Mouse (Mus musculus): ENCODE measurements around the gene Scyl3. TPM values are rescaled to one million over a fixed set of nuclear protein-coding genes. Genes with fewer than 3 reads are reported as not detected.

Scyl3 gene
- polyA plus RNA-seq (2014; fragmentation: Nextera tagmentation; extraction: Ambion mirVana), result 16.6 and 19.1 TPM in 2 replicates

DNA sequence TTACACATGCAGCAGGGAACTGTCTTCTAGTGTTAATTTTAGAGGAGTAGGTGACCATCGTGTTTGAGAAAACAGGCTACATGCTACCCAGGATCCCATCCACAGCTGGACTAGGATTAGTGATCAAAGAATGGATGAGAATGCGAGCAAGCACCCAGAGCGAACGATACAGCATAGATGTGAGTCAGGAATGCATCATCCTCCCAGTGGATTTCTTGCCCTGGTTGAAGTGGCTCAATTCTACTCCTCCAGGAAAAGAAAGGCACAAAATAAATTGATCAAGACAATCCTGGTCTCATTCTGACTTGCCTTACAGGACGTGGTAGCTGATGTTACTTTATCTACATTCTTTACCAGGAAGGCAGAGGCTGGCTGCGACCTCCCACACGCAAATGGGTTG is at the start of gene Scyl3:
TSS of gene Scyl3 (plus strand) at position 255 of the 400 bp plus-strand sequence.
- H3K4me2 ChIP-seq (replicated peaks), result peak within 1 kb of the TSS; percentile 84
- no peaks in the 10 kb centered on the region for H3K9me3 ChIP-seq (ENCODE audit: control insufficient read depth, low read length)
- ATAC-seq (ENCODE audit: low FRiP score) (no peak), DNase-seq (ENCODE audit: low spot score) (no peak)
- no peaks in the 10 kb centered on the region for H3K27me3 ChIP-seq (ENCODE audit: control insufficient read depth, insufficient read depth, low read length)
- H3K4me3 ChIP-seq (replicated peaks; ENCODE audit: low read length), result peak within 1 kb of the TSS; percentile 99
- H3K36me3 ChIP-seq (replicated peaks; ENCODE audit: control insufficient read depth, insufficient read depth), result peaks cover 5% of the 10 kb centered on the region
- peaks cover 15% of the 10 kb centered on the region; the same call in 1 of the 2 replicates for H3K4me1 ChIP-seq (replicated peaks; ENCODE audit: control insufficient read depth, insufficient read depth, low read length)
- peak within 1 kb of the TSS; percentile 90 for H3K27ac ChIP-seq
- H3K9ac ChIP-seq, result peak within 1 kb of the TSS; percentile 95
- 68% methylated on average over 7 of the region's 7 CpGs for WGBS

DNA sequence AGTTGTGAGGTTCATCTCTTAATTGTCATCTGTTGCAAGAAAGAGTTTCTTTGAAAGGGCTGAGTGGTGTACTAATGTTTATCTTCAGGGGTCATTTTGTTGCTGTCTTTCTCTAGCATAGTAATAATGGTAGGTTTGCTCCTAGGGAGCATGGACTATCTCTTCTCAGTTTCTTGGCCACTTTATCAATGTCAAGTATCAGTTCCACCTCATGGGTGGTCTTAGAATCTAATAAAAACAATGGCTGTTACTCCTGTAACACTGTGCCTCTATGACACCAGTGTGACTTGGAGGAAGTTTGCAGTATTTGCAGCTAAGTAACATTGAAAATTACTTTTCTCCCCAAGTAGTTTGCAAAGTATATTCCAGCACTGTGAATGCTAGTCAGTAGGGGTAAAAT is 39.3 kb upstream of the Scyl3 start:
- Histone ChIP-seq H3K27me3 (ENCODE audit: control insufficient read depth, insufficient read depth, low read length) (no peaks in the 10 kb centered on the region), H3K9ac (no peak overlapping the region), H3K4me3 (replicated peaks; ENCODE audit: low read length) (no peak overlapping the region), H3K9me3 (ENCODE audit: control insufficient read depth, low read length) (no peaks in the 10 kb centered on the region), H3K4me1 (replicated peaks; ENCODE audit: control insufficient read depth, insufficient read depth, low read length) (no peaks in the 10 kb centered on the region), H3K4me2 (replicated peaks) (no peak overlapping the region), H3K36me3 (replicated peaks; ENCODE audit: control insufficient read depth, insufficient read depth) (peaks cover 29% of the 10 kb centered on the region), H3K27ac (no peak overlapping the region)
- DNase-seq (ENCODE audit: low spot score) (no peak), ATAC-seq (ENCODE audit: low FRiP score) (no peak)

DNA sequence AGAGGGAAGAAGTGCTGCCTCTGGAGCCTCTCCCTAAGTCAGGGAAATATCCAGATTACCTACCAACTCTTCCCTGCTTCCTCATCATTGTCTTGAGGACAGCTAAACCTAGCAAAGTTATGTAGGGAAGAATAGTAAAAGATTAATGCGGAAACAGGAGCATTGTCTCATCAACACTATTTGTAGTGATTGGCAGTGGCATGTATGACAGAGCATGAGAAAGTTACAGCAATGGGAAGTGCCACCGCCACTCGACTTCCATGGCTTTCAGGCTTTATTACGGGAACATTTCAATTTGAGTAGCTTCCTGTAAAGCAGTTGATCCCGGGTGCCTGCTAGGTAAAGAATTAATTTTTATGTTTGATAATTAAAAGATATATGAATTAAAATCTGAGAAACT is 35.6 kb upstream of the Scyl3 start:
- WGBS, result 93% methylated on average over 5 of the region's 5 CpGs
- H3K9ac ChIP-seq, result no peak overlapping the region
- H3K36me3 ChIP-seq (replicated peaks; ENCODE audit: control insufficient read depth, insufficient read depth), result peaks cover 16% of the 10 kb centered on the region; the same call in 1 of the 2 replicates
- H3K4me2 ChIP-seq (replicated peaks), result no peak overlapping the region
- DNase-seq (ENCODE audit: low spot score) (no peak), ATAC-seq (ENCODE audit: low FRiP score) (no peak)
- no peaks in the 10 kb centered on the region for H3K4me1 ChIP-seq (replicated peaks; ENCODE audit: control insufficient read depth, insufficient read depth, low read length)
- no peak overlapping the region for H3K4me3 ChIP-seq (replicated peaks; ENCODE audit: low read length)
- H3K27me3 ChIP-seq (ENCODE audit: control insufficient read depth, insufficient read depth, low read length), result no peaks in the 10 kb centered on the region
- H3K27ac ChIP-seq, result no peak overlapping the region
- H3K9me3 ChIP-seq (ENCODE audit: control insufficient read depth, low read length), result no peaks in the 10 kb centered on the region

DNA sequence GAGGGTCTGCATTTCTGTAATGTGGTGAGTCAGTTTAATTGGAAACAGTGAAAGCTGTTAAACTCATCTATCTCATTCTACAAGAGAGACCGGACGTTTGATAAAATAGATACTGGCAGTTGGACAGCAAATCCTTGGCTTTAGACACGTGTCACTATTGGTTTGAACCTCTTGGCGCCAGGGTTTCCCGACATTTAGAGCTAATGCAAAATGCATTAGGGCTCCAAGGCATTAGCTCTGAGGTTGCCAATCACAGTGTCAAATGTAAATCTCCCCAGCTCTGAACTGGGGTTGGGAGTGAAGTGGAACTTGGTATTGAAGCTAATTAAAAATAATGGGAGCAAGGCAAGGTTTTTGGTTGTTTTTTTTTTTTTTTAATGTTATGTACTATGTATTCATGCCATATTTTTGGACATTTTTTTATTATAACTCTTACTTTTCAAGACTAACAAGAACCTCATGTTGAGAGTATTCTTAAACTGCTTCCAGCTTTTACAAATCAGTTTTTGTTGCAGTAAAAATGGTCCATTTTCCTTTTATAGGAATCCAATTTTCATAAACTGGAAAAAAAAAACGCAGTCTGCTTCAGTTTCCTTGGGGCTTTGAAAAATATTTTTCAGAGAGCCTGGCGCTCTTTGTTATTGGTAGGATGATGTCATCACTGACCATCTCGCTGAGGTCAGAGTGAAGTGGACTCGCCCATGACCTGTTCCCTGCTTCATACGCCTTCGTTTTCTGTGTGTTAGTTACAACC is 34.9 kb upstream of the Scyl3 start:
- DNase-seq (ENCODE audit: low spot score) (no peak), ATAC-seq (ENCODE audit: low FRiP score) (no peak)

DNA sequence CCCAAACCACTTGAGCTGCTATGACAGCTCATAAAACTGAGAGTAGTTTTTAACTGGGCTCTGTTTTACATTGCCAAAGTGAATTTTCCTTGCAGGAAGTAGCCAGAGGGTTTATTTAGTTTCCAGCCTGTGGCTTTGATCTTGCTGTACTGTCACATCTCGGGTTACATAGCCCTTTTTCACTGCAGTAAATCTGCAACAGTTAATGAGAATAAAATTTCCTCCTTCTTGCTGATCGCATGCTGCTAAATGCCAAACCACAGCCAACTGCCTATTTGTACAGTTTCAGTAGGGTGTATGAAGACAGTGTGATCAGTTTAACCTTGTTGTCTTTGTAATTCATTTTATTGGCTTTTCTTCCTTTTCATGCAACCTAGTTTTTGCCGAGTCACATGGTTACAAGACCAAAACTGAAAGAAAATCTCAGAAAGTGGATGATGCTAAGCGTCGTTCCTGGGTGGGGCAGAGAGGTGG is 30.6 kb upstream of the Scyl3 start:
- ATAC-seq (ENCODE audit: low FRiP score), result no peak
- H3K27me3 ChIP-seq (ENCODE audit: control insufficient read depth, insufficient read depth, low read length), result no peaks in the 10 kb centered on the region
- no peak overlapping the region for H3K27ac ChIP-seq
- no peak overlapping the region for H3K9ac ChIP-seq
- H3K4me3 ChIP-seq (replicated peaks; ENCODE audit: low read length), result no peak overlapping the region
- no peaks in the 10 kb centered on the region for H3K4me1 ChIP-seq (replicated peaks; ENCODE audit: control insufficient read depth, insufficient read depth, low read length)
- no peaks in the 10 kb centered on the region for H3K9me3 ChIP-seq (ENCODE audit: control insufficient read depth, low read length)
- no peak overlapping the region for H3K4me2 ChIP-seq (replicated peaks)
- H3K36me3 ChIP-seq (replicated peaks; ENCODE audit: control insufficient read depth, insufficient read depth), result peaks cover 17% of the 10 kb centered on the region
- 79% methylated on average over 5 of the region's 5 CpGs for WGBS
- DNase-seq (ENCODE audit: low spot score), result no peak

More for the DNA sequence above, 34.9 kb upstream of the Scyl3 start:
- Histone ChIP-seq H3K27ac (no peak overlapping the region), H3K27me3 (ENCODE audit: control insufficient read depth, insufficient read depth, low read length) (no peaks in the 10 kb centered on the region), H3K9me3 (ENCODE audit: control insufficient read depth, low read length) (no peaks in the 10 kb centered on the region), H3K4me2 (replicated peaks) (no peak overlapping the region), H3K4me3 (replicated peaks; ENCODE audit: low read length) (no peak overlapping the region), H3K36me3 (replicated peaks; ENCODE audit: control insufficient read depth, insufficient read depth) (peaks cover 13% of the 10 kb centered on the region; the same call in 1 of the 2 replicates), H3K9ac (no peak overlapping the region), H3K4me1 (replicated peaks; ENCODE audit: control insufficient read depth, insufficient read depth, low read length) (no peaks in the 10 kb centered on the region)
- WGBS, result 78% methylated on average over 11 of the region's 11 CpGs

DNA sequence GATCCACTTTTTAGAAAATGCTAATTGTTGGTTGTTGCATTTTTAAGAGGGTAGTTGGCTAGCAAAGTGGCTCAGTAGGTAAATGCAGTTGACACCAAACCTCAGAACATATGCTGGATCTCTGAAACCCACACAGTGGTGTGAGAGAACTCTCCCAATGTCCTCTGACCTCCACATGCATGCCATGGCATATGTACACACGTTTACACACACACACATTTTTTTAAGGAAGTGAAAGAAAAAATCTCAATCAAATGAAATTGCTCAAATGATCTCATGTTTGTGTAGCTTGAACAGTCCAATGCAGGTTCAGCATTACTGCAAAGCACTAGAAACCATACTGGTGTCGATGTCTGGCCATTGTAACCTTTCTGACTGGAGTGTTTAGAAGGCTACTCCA is 29.3 kb upstream of the Scyl3 start:
- Histone ChIP-seq H3K27me3 (ENCODE audit: control insufficient read depth, insufficient read depth, low read length) (no peaks in the 10 kb centered on the region), H3K27ac (no peak overlapping the region), H3K9me3 (ENCODE audit: control insufficient read depth, low read length) (no peaks in the 10 kb centered on the region), H3K4me1 (replicated peaks; ENCODE audit: control insufficient read depth, insufficient read depth, low read length) (no peaks in the 10 kb centered on the region), H3K36me3 (replicated peaks; ENCODE audit: control insufficient read depth, insufficient read depth) (peaks cover 17% of the 10 kb centered on the region), H3K4me3 (replicated peaks; ENCODE audit: low read length) (no peak overlapping the region), H3K4me2 (replicated peaks) (no peak overlapping the region), H3K9ac (no peak overlapping the region)
- DNase-seq (ENCODE audit: low spot score), result no peak
- WGBS, result 89% methylated on average over 2 of the region's 2 CpGs
- no peak for ATAC-seq (ENCODE audit: low FRiP score)

DNA sequence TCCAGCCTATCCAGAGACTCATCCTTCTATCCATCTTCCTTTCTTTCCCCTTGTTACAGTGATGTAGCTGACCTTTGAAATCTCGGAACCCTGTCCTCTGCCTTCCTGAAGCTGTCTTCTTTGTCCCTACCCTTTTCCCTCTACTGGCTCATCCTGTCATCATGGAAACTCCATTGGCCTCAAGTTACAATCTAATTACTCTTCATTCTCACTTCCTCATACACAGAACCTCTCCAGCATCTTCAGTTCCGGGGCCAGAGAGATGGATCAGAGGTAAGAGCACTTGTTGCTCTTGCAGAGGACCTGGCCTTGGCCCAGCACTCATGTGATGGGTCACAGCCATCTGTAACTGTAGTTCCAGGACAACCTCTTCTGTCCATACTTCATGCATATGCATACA is 28.7 kb upstream of the Scyl3 start:
- no peak overlapping the region for H3K27ac ChIP-seq
- 91% methylated on average over 2 of the region's 2 CpGs for WGBS
- H3K9me3 ChIP-seq (ENCODE audit: control insufficient read depth, low read length), result no peaks in the 10 kb centered on the region
- ATAC-seq (ENCODE audit: low FRiP score) (no peak), DNase-seq (ENCODE audit: low spot score) (no peak)
- no peak overlapping the region for H3K4me2 ChIP-seq (replicated peaks)
- H3K4me3 ChIP-seq (replicated peaks; ENCODE audit: low read length), result no peak overlapping the region
- H3K9ac ChIP-seq, result no peak overlapping the region
- peaks cover 19% of the 10 kb centered on the region for H3K36me3 ChIP-seq (replicated peaks; ENCODE audit: control insufficient read depth, insufficient read depth)
- no peaks in the 10 kb centered on the region for H3K4me1 ChIP-seq (replicated peaks; ENCODE audit: control insufficient read depth, insufficient read depth, low read length)
- no peaks in the 10 kb centered on the region for H3K27me3 ChIP-seq (ENCODE audit: control insufficient read depth, insufficient read depth, low read length)

DNA sequence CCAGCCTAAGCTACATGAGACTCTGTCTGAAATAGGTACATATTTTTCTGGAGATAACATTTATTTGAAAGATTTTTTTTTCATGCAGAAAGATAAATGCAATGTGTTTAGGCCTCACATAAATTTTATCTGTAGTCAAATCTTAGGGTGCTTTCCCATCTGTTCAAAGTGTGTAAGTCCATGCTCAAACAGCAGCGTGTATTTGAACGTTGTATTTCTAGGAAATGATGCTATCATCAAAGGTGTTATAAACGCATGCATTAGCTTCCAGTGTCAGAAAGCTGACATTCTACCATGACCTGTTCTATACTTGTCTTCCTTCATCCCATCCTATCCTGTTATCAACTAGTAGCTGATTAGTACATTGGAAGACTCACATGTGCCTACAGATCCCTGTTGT is 25.5 kb upstream of the Scyl3 start:
- no peaks in the 10 kb centered on the region for H3K27me3 ChIP-seq (ENCODE audit: control insufficient read depth, insufficient read depth, low read length)
- H3K27ac ChIP-seq, result no peak overlapping the region
- H3K36me3 ChIP-seq (replicated peaks; ENCODE audit: control insufficient read depth, insufficient read depth), result peaks cover 28% of the 10 kb centered on the region
- no peak overlapping the region for H3K4me3 ChIP-seq (replicated peaks; ENCODE audit: low read length)
- ATAC-seq (ENCODE audit: low FRiP score), result no peak
- WGBS, result 96% methylated on average over 3 of the region's 3 CpGs
- H3K9me3 ChIP-seq (ENCODE audit: control insufficient read depth, low read length), result no peaks in the 10 kb centered on the region
- H3K4me2 ChIP-seq (replicated peaks), result no peak overlapping the region
- no peak for DNase-seq (ENCODE audit: low spot score)
- H3K9ac ChIP-seq, result no peak overlapping the region
- no peaks in the 10 kb centered on the region for H3K4me1 ChIP-seq (replicated peaks; ENCODE audit: control insufficient read depth, insufficient read depth, low read length)

DNA sequence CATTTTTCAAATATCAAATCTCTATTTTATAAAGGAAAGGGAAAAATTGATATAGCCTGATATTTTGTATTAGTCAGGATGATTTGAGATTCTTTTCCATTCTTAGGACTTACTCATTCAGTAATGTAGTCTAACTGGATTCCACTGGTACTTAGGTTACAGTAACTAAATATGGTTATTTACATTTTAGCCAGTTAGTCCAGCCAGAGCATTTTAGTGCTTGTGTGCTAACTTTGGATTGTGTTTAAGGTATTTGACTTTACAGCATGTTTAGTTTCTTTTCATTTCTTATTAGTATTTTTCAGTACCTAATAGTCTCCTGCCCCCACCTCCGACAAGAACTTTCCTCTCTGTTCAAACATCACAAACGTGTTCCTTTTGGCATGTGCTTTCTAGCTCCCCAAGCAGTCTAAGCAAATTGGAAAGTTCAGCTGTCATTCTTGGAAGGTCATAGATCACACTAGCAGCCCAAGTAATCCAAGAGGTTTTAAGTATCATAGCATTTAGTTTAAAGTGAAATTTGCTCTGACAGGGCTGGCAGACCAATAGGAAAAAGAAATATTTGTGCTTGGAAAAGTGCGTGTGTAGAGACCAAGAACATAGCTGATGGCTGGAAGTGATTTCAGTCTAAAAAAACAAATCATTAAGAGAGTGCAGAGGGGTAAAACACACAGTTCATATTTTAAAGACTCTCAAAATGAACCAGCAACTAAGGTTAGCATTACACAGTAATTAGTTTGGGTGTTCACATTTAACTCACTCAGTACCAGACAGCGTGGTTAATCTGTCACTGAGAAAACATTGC is 21.7 kb upstream of the Scyl3 start:
- 82% methylated on average over 4 of the region's 4 CpGs for WGBS
- H3K27me3 ChIP-seq (ENCODE audit: control insufficient read depth, insufficient read depth, low read length), result no peaks in the 10 kb centered on the region
- no peak overlapping the region for H3K4me3 ChIP-seq (replicated peaks; ENCODE audit: low read length)
- H3K9ac ChIP-seq, result no peak overlapping the region
- peaks cover 20% of the 10 kb centered on the region for H3K36me3 ChIP-seq (replicated peaks; ENCODE audit: control insufficient read depth, insufficient read depth)
- no peak for ATAC-seq (ENCODE audit: low FRiP score)
- DNase-seq (ENCODE audit: low spot score), result no peak
- H3K9me3 ChIP-seq (ENCODE audit: control insufficient read depth, low read length), result no peaks in the 10 kb centered on the region
- H3K27ac ChIP-seq, result no peak overlapping the region
- H3K4me2 ChIP-seq (replicated peaks), result no peak overlapping the region
- H3K4me1 ChIP-seq (replicated peaks; ENCODE audit: control insufficient read depth, insufficient read depth, low read length), result no peaks in the 10 kb centered on the region

All from hindbrain, embryonic 14.5 days (tissue).